Mouse (Mus musculus) thymus, adult 2 months (tissue): ENCODE measurements around the gene Serinc5.

ENCODE experiments used
- CTCF ChIP-seq: fragments of 200-500 bp; IDR thresholded peaks from 2 replicates; pipeline ENCODE4 v1.5.1; 2012; ENCODE audit warnings: mild to moderate bottlenecking, control low read depth, low read length, moderate library complexity, borderline replicate concordance; ENCODE audit not compliant: control insufficient read depth, poor library complexity, insufficient read depth; ENCODE audit errors: extremely low read depth
- POLR2A ChIP-seq: fragments of 200-500 bp; IDR thresholded peaks from 2 replicates; pipeline ENCODE4 v1.6.1; 2012; ENCODE audit warnings: mild to moderate bottlenecking, low read length, control low read depth, moderate library complexity; ENCODE audit not compliant: control insufficient read depth, poor library complexity, insufficient read depth; ENCODE audit errors: extremely low read depth

GRCm38 (mm10) chr13:92709535-92709934 lies 98.6 kb downstream of the Serinc5 start:
- TF ChIP-seq CTCF (no peak), POLR2A (no peak)
